Mouse (Mus musculus) cerebellum, postnatal 36 days (tissue): ENCODE data around the gene Slc26a9.
"Not testable (repeated sequence)": the region's sequence is repeated elsewhere in the genome, so short reads cannot be mapped to it uniquely, and the experiment has no call there.

Experiments
- DNase-seq, 2 experiments: peaks; one replicate each; pipeline ENCODE4 v3.0.0; 2021 to 2022; ENCODE audit warnings: mixed read lengths in 2 of 2

Slc26a9 gene

DNA sequence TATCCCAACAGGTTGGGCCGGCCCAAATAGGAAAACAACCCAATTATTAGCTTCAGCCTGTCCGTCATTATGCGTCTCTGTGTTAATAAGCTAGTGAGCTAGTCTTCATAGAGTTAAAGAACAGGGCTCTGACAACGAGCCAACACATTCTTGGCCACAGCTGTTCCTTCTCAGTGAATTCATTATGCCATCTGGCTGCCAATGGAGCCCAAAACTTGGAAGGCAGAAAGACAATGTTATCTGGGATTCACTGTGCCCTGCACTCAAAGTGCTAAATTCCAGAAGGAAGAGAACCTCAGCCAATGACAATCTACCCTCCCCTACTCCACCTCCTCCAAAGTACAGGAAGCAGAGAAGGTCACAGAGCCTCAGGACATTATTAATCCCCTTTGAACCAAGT lies 26.8 kb downstream of the Slc26a9 start:
- DNase-seq, result no peak

DNA sequence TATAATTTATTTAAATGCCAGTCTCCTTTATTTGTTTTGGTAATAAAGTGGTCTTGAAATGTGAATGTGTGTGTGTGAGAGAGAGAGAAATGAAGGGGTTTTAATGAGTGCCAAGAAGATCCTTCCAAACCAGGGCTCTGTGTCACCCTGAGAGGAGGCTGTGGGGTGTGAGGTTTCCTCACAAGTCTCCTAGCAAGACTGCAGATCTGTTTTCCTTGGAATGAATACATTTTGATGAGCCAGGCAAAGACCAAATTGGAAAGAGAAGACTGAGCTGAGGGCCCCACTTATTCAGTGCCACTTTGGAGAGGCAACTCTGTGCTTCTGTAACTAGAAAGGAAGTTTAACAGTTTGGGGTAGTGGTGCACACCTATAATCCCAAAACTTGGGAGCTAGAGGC lies 27.6 kb downstream of the Slc26a9 start:
- DNase-seq, result no peak

DNA sequence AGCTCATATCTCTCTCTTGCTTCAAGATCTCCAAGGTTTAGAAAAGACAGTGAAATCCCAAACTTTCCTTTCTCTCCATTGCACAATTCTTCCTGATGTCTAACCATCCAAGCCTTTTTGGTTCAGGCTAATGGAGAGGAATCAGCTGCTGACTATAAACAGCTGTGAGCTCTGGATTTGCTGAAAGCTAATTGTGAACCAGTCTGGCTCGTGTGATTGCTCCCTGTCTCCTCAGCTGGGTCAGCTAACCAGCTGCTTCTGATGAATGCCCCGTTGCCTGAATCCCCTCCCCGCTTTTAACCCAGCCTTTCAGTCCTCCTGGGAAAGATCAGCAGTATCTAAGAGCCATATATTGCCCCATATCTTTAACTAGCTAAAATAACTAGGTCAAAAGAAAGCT lies 50.8 kb downstream of the Slc26a9 start:
- no peak for DNase-seq

DNA sequence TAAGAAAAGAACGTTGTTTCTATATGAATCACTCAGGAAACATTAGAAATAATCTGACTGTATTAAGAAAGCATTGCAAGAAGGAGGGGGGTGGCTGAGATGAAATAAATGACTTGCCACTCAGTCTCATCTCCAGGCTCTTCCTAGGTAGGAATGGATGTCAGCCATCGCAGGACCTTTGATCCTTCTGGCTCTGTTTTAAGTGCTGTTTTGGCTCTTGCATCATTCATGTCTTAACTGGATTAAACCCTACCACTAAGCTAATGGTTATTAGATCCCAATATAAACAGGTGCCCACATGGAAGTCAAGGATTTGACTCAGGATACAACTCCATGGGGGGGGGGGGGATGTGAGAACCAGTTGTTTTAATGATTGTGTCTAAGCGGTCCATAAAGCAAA lies 51.3 kb downstream of the Slc26a9 start:
- DNase-seq, result no peak

DNA sequence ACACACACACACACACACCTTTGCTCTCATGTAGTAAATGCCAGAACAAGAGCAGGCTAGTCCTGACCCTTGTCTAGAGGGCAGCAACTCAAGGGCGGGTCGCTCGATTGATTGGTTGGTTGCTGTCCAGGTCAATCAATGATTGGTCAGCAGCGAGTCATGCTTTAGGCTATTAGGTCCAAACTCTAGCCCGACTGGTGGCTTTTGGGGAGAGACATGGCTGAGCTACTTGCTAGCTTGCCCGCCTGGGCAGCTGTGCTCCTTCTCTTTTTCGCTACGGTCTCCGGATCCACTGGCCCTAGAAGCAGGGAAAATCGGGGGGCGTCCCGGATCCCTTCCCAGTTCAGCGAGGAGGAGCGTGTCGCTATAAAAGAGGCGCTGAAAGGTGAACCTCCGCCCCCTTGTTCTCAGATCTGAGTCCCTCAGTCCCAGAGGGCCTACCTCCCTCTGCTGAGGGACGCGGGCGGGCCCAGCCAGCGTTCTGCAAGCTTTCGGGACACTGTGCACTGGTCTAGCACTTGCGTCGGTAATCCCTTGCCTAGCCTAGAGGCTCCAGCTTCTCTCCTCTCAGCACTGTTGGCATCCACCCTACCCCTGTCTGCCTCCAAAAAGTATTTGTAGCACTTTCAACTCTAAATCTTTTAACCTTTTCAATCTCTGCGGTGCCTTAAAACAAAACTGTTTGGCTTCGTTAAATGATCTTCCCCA lies 53.5 kb downstream of the Slc26a9 start, which contains the start of gene Pm20d1:
Gene Pm20d1, plus strand, starts transcription at position 180 of the 708 bp plus-strand sequence.
- peak; percentile 6 to 9 for DNase-seq

DNA sequence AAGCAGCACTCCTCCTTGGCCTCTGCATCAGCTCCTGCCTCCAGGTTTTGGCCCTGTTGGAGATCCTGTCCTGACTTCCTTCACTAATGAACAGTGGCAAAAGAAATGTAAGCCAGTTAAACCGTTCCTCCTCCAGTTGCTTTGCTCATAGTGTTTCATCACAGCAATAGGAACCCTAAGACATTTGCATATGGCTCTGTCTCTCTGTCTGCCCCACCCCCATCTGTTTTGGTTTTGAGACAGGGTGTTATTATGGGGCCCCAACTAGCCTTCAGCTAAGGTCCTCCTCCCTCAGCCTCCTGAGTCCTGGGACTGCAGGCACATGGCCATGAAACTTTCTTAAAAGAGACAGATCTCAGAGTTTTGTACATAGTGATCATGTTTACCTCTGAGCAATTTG lies 56.2 kb downstream of the Slc26a9 start:
- DNase-seq, result no peak

DNA sequence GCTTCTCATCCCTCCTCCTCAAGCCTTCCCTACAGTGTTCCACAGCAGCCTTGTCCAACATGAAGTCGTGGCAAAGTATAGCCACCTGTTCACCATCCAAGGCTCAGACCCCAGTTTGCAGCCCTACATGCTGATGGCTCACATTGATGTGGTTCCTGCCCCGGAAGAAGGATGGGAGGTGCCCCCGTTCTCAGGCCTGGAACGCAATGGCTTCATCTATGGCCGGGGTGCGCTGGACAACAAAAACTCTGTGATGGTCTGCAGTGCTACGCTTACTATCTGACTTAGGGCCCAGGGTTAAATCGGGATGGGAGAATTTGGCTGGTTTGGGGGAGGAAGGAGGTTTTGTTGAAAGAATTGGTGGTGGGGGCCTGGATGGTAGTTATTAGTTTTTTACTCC lies 57.2 kb downstream of the Slc26a9 start:
- DNase-seq, result no peak

DNA sequence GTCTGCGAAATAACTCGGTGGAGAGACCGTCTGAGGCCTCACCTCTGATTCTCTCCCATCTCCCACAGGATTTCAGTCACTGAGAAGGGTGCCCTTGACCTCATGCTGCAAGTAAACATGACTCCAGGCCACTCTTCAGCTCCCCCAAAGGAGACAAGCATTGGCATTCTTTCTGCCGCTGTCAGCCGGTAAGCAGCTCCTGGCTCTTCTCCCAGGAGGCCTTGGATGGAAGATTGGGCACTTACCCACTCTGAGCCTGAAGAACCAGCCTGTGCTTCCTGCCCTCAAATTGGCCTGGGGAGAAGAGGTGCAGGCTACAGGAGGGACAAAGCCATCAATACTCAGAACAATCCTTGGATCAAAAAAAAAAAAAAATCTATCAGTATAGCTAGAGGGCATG lies 58.8 kb downstream of the Slc26a9 start:
- peak in 1 of 2 experiments; percentile 11 for DNase-seq

DNA sequence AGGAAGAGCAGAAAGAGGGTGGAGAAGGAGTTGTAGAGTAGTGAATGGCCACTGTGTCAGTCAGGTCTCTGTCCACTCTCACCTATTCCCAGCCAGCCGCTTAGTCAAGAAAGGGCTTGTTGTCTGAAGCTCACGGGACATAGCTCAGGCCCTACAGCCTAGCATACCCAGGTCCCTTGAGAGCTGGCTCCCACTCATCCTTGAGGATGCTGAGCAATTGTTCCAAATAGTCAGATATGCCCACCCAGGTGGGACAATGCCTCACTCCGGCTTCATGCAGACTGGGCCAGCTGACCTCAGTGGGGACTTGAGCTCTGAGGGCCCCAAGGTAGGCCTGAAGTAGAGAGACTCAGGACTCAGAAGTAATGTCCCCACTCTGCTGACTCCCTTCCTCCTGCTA lies 60.3 kb downstream of the Slc26a9 start:
- DNase-seq, result no peak

DNA sequence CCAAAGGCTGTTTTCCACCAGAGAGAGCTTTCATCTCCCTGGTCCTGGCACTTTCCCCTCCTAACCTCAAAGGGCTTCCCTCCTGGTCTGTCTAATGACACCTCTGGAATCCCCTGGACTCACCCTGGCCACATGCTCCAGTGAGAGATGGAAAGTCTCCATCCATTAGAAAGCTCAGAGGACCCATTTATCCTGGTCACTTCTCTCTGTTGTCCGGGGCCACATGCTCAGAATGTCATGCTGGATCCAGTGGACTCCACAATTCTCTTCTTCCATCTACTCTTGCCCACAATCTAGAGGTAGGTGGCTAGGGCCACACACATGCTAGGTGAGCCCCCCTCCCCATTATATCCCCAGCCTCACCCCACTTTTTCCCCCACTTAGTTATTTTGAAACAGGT lies 65.2 kb downstream of the Slc26a9 start:
- DNase-seq, result no peak

DNA sequence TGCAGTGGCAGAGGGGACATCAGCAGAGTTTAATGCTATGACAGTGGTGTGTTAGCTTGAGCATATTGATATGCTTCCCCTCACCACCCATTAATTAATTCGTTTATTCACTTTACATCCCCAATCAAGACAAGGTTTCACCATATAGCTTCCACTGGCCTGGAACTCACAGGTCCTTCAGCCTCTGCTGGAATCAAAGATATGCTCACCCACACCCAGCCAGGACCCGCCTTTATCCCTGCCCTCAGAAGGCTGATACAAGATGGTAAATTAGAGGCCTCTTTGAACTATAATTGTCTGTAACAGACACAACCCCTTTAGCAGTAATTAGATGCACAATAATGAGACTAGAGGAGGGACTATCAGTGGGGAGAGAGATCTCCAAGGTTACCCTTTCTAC lies 65.8 kb downstream of the Slc26a9 start:
- no peak for DNase-seq

DNA sequence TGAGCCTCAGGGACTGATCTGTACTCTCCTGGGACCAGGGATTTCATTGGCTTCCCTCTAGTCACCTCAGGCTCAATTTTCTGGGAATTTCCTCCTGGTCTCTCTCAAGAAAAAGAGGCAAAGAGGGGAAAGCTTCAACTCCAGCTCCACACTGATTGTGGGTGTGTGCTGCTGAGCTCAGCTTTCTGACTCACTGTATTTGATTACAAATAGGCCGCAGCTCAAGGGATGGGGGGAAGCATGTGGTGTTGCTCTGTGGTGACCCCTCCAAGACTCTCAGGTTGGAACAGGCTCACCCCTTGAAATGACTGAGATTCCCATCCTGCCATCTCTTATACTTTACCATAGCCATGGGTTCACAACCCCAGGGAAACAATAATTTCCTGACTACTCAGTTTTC lies 67.6 kb downstream of the Slc26a9 start:
- DNase-seq, result no peak

DNA sequence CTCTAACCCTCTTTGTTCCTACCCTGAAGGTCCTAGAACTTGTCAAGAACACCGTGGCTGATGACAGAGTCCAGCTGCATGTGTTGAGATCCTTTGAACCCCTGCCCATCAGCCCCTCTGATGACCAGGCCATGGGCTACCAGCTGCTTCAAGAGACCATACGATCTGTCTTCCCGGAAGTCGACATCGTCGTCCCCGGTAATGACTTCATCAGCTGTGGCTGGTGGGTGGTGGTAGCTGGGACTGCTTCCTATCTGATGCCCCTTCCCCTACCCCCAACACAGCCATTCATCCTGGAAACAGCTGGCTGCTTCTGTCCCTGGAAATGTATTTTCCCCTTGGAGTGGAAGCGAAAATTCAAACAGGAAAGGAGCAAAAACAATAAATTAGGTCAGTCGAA lies 68.2 kb downstream of the Slc26a9 start:
- DNase-seq, result no peak

DNA sequence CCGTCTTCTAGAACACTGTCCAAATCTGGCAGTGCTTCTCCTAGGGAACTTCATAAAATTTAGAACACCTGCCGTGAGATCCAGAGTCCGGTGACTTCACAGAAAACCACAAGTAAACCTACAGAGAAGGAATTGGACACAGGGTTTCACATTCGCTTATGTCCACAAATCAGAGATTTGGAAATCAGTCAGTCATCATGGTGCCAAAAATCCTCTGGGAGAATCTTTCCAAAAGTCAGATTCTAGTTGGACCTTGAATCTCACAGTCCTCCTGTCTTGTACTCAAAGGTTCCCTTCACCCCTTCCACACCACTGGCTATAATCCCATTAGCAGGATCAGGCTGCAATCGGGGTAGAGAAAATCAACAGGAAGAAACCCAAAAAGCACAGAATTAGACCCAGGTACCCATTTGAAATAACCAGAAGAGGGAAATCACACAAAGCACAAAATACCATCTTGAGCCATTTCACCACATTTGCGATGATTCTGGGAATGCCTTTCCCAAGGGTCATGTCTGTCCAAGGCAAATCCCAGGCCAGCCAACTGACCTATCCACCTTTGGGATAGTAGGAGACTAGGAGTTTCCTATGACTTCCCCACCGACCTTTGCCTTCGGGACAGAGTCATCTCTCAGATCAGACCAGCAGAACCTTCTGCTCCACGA lies 68.9 kb downstream of the Slc26a9 start:
- no peak for DNase-seq

DNA sequence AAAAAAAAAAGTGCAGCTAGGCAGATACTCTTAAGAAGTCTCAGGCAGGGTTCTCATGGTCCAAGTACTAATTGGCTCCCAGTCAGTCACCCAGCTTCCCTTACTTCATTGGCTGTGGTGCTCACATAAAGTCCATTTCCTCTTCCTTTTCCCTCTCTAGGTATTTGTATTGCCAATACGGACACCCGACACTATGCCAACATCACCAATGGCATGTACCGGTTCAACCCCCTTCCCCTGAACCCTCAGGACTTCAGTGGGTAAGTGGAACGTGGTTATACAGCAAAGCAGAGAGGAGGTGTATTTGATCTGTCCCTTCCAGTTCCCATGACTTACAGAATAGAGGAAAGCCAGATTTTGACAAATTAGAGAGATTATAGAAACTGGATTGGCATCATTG lies 69.9 kb downstream of the Slc26a9 start:
- DNase-seq, result no peak

DNA sequence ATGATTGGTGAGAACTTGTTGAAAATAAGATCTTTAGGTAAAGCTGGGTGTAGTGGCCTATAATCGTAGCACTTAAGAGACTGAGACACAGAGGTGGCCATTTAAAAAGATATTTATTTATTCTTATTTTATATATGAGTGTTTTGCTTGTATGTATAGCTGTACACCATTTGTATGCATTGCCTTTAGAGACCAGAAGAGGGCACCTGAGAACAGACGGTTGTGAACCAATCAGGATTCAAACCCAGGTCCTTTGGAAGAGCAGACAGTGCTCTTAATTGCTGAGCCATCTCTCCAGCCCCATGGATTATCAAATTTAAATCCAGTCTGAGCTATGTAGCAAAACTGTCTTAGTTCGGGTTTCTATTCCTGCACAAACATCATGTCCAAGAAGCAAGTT lies 70.4 kb downstream of the Slc26a9 start:
- no peak for DNase-seq

DNA sequence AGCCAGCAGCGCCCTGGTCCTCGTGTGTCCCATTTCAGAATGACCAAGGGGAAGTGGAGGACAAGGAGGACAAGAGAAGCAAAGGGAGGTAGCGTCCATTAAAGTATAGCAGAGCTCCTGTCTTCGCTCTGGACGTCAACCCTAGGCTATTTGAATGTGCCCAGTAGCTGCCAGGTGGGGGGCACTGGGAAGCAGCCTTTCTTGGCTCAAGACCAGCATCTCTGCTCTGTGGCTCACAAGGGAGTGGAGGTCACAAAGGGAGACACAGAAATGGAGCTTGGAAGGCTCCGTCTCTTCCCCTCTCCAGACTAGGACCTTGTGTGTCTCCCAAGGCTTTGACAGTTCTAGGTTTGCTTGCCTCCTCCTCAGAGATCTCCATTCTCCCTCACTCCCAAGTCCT lies 73.1 kb downstream of the Slc26a9 start:
- no peak for DNase-seq

DNA sequence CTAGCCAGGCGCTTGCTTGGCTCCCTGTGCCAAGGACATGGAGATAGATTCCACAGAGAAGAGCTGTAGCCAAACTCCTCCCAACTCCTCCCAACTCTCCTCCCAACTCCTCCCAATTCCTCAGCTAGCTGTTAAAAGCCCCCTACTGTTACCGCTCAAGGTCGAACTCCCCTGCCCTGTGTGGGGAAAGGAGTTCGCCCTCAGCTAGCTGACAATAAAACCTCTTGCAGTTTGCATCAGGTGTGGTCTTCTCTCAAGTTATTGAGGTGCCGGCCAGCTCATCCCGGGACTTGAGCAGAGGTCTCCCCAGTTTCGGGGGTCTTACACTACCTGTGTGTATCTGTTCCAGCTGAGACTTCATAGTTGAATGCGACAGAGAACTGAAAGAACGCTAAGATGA lies 76.5 kb downstream of the Slc26a9 start:
- not testable (repeated sequence) for DNase-seq

DNA sequence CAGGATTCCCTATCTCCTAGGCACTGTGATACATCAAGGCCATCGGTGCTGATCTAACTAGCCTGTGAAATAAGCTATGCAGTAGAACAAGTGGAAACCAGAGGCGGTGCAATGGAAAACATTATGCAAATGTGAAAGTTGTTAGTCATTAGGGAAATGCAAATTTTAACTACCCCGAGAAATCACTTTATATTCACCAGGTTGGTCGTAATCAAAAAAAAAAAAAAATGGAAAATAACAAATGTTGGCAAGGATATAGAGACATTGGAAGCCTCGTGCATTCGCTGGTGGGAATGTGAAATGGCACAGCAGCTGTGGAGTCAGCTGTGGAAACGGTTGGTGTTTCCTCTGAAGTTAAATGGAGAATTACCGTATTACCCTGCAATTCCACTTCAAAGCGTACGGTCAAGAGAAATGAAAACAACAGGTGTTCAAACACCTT lies 77.1 kb downstream of the Slc26a9 start:
- no peak for DNase-seq
